ENCODE assay signal across 29 mouse cellular contexts in genomic region chr6:89081624-89082300, GRCm38 (mm10).
DNase-seq lines count a peak whose midpoint lies in the region; ATAC-seq lines count a peak whose summit lies in the region.
"Had no signal": no experiment of that assay in that cellular context is flagged by ENCODE, and none has a peak within 500 bp of the region (broad histone marks: within the 10 kb centered on the region; RNA-seq: fewer than 3 reads in every experiment).

No protein-coding gene starts in this region.

- H3K27ac ChIP-seq in forebrain, embryonic 10.5 days: 0 out of 2 replicates have a peak overlapping the region, but pooled peaks have one; percentile 5
- no peak overlapping the region for H3K27ac ChIP-seq in forebrain, embryonic 13.5 days
- H3K27ac ChIP-seq: embryonic facial prominence, embryonic 10.5 days; embryonic facial prominence, embryonic 13.5 days; gastrocnemius, adult 2 months; heart, embryonic 15.5 days; hindbrain, embryonic 10.5 days; hindbrain, embryonic 13.5 days had no signal

- H3K9me3 ChIP-seq in forebrain, embryonic 10.5 days: no peaks in the 10 kb centered on the region
- no peaks in the 10 kb centered on the region for H3K9me3 ChIP-seq in forebrain, embryonic 13.5 days (replicated peaks)
- H3K9me3 ChIP-seq: embryonic facial prominence, embryonic 10.5 days; embryonic facial prominence, embryonic 13.5 days; heart, embryonic 12.5 days; heart, embryonic 15.5 days; hindbrain, embryonic 10.5 days; hindbrain, embryonic 13.5 days had no signal

- H3K9ac ChIP-seq in forebrain, embryonic 13.5 days: no peak overlapping the region
- H3K9ac ChIP-seq: embryonic facial prominence, embryonic 13.5 days; forebrain, postnatal 0 days; heart, embryonic 12.5 days; heart, embryonic 15.5 days; hindbrain, embryonic 13.5 days had no signal

- H3K27me3 ChIP-seq in forebrain, embryonic 10.5 days (ENCODE audit: poor library complexity, severe bottlenecking): no peaks in the 10 kb centered on the region
- no peaks in the 10 kb centered on the region for H3K27me3 ChIP-seq in forebrain, embryonic 13.5 days
- H3K27me3 ChIP-seq: embryonic facial prominence, embryonic 13.5 days; heart, embryonic 12.5 days; heart, embryonic 15.5 days; hindbrain, embryonic 13.5 days had no signal

- H3K4me1 ChIP-seq in forebrain, embryonic 10.5 days: peaks cover 9% of the 10 kb centered on the region; the same call in 1 of the 2 replicates
- no peaks in the 10 kb centered on the region for H3K4me1 ChIP-seq in forebrain, embryonic 13.5 days
- H3K4me1 ChIP-seq: embryonic facial prominence, embryonic 13.5 days; heart, embryonic 12.5 days; heart, embryonic 15.5 days; hindbrain, embryonic 13.5 days had no signal

- no peak for DNase-seq in forebrain, embryonic 10.5 days (ENCODE audit: extremely low spot score, low spot score)
- DNase-seq in lung, postnatal 14 days: peak; percentile 52
- peak; percentile 19 to 76 for DNase-seq in lung, postnatal 4 days
- DNase-seq in layer of hippocampus, postnatal 14 days (ENCODE audit: low spot score in 2 of 2): no peak
- DNase-seq in layer of hippocampus, adult 8-10 months (ENCODE audit: low spot score in 2 of 2): no peak
- DNase-seq: adrenal gland, adult 8-10 months; adrenal gland, postnatal 25 days; cerebellum, adult 11-12 months; cerebellum, adult 8-10 months; cerebellum, postnatal 10 days; cerebellum, postnatal 36 days; embryo, embryonic 11 days; forebrain, postnatal 0 days; gastrocnemius, adult 2 months; gastrocnemius, postnatal 25 days; heart, adult 18-20 months; heart, postnatal 10 days; heart, postnatal 36 days had no signal

- no peak for ATAC-seq in forebrain, embryonic 13.5 days
- ATAC-seq: activated CD4-positive, CD25-positive, alpha-beta regulatory T cell, adult 4 months; forebrain, embryonic 14.5 days; forebrain, postnatal 0 days; hindbrain, embryonic 16.5 days had no signal

- no peaks in the 10 kb centered on the region for H3K36me3 ChIP-seq in forebrain, embryonic 10.5 days (replicated peaks)
- H3K36me3 ChIP-seq in forebrain, embryonic 13.5 days (ENCODE audit: poor library complexity, severe bottlenecking): no peaks in the 10 kb centered on the region
- H3K36me3 ChIP-seq: embryonic facial prominence, embryonic 10.5 days; embryonic facial prominence, embryonic 13.5 days; heart, embryonic 12.5 days; heart, embryonic 15.5 days; hindbrain, embryonic 10.5 days; hindbrain, embryonic 13.5 days had no signal

- WGBS in forebrain, embryonic 10.5 days: 74% methylated on average over 6 of the region's 6 CpGs
- 67% methylated on average over 6 of the region's 6 CpGs for WGBS in forebrain, embryonic 13.5 days

- no peak overlapping the region for H3K4me3 ChIP-seq in forebrain, embryonic 10.5 days
- no peak overlapping the region for H3K4me3 ChIP-seq in forebrain, embryonic 13.5 days
- H3K4me3 ChIP-seq: embryonic facial prominence, embryonic 10.5 days; embryonic facial prominence, embryonic 13.5 days; erythroblast, embryonic 14.5 days; gastrocnemius, adult 2 months; heart, embryonic 12.5 days; heart, embryonic 15.5 days; hindbrain, embryonic 10.5 days; hindbrain, embryonic 13.5 days had no signal

- H3K4me2 ChIP-seq in forebrain, embryonic 13.5 days: no peak overlapping the region
- H3K4me2 ChIP-seq: embryonic facial prominence, embryonic 13.5 days; heart, embryonic 12.5 days; heart, embryonic 15.5 days; hindbrain, embryonic 13.5 days had no signal

Comparison
In these comparisons a context has a peak if more than half of its experiments do, and no peak if none do; other contexts are left out.
1. DNase-seq: peak in lung, postnatal 14 days (single experiment) and lung, postnatal 4 days (2 of 2); none in forebrain, embryonic 10.5 days (single experiment), layer of hippocampus, postnatal 14 days (0 of 2) and layer of hippocampus, adult 8-10 months (0 of 2).